Mouse (Mus musculus): ENCODE data around the gene Mthfd1l.
"Not testable (repeated sequence)": the region's sequence is repeated elsewhere in the genome, so short reads cannot be mapped to it uniquely, and the experiment has no call there.

The Mthfd1l gene

DNA sequence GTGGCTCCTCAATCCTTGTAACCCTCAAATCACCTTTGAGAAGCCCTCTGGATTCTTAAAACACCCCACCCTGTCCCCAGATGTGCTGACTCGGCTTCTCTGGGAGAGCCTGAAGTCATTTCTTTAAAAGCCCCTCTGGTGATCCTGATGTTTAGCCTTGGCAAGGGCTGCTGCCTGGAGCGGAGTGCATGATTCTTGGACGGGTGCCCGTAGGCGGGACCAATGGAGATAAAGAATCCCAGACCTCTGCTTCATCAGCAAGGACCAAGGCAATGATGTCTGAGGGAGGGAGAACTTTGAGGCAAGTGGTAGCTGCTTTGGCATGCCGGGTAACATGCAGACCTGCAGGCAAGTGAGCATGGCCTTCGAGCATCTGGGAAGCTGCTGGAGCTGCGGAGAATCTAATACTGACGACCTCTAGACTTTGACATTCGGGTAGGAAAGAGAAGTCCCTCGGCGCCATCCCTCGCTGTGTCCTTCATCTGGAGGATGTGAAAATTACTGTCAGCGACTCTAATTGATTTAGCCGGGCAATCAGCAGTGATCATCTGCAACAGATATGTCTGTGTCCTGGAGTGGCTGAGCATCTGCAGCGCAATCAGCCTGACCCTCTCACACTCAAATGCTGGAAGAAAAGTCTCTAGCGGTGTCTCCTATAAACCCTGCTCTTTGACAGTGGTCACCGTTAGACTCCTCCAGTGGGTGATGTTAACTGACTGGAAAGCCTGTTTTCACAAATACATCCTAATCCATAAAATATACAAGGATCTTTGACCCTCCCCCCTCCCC is 215.9 kb downstream of the Mthfd1l start:
- in situ Hi-C loops (cut with MboI, MseI): no loop called here

DNA sequence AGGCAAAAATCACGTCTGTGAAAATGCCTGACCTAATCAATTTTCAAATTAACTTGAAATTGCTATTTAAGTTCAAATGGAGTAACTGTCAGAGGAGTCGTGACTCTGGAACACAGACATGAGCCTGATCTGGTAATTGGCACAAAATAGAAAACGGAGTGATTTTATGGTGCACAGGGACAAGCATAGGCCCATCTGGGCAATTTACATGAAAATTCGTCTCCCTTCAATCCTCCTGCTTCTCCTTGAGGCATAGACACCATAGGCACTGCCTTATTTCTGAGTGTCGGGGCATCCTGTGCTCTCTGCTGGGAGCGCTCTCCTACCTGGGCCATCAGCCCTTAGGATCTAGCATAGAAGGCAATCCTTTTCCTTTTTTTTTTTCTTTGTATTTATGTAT is 216.5 kb downstream of the Mthfd1l start:
- in situ Hi-C loops (cut with MboI, MseI): no loop called here

- in situ Hi-C loops (cut with MboI, MseI): no loop called here
Measured at GRCm38 (mm10) chr10:4198978-4199377, 226.1 kb downstream of the Mthfd1l start.

DNA sequence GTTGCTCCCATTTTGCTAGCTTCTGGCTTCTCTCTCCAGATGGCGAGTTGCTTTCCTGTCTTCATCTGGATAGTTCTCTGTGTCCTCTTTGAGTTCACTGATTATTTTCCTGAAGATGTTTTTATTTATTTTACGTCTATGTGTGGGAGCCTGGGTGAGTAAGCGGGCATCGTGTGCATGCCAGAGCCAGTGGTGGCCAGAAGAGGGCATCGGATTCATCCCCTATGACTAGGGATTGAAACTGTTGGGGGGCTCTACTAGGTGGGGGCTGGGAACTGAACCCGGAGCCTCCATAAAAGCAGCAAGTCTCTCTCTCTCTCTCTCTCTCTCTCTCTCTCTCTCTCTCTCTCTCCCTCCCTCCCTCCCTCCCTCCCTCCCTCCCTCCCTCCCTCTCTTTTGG is 227.0 kb downstream of the Mthfd1l start:
- in situ Hi-C loops (cut with MboI, MseI): no loop called here

DNA sequence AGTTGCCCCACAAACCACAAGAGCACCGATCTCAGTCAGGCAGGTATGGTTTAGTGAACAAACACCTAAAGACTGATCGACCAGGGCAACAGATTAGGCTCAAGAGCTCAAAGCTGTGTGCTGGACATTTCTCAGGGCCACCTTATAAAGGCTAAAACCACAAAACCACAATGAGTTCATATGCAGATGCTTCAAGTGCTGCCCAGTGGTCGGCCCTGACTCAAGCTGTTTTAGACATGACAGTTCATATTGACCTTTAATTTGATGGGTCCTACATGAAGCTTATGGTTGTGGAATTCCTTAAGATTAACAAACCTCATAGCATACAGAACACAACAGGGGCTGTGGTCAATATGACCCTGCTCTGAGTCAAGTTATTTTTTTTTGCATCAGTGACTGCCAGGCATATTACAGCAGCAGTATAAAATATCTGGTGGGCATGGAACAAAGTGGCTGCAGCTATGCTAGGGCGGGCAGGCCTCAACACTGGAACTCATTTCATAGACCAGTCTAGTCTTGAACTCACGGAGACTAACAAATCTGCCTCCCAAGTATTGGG is 227.7 kb downstream of the Mthfd1l start:
- in situ Hi-C loops (cut with MboI, MseI): no loop called here

- in situ Hi-C loops (cut with MboI, MseI): no loop called here
Measured at GRCm38 (mm10) chr10:4201141-4201540, 228.2 kb downstream of the Mthfd1l start.

DNA sequence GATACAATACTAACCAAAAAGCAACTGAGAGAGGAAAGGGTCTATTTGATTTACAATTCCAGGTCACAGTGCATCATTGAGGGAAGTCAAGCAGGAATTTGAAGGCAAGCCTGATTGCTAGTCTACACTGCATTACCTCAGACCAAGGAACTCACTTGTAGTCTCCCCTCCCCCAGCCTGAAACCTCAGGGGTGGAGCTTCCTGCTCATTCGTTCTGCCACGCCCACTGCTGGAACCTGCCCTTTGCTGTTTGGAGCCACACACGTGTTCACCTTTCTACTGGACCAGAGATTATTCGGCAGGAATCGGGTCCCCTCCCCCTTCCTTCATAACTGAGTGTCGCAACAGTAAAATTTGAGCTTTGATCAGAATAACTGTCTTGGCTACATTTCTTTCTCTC is 230.7 kb downstream of the Mthfd1l start:
- in situ Hi-C loops (cut with MboI, MseI): not testable (repeated sequence)

- in situ Hi-C loops (cut with MboI, MseI): no loop called here
Measured at GRCm38 (mm10) chr10:4209040-4209439, 236.1 kb downstream of the Mthfd1l start.

DNA sequence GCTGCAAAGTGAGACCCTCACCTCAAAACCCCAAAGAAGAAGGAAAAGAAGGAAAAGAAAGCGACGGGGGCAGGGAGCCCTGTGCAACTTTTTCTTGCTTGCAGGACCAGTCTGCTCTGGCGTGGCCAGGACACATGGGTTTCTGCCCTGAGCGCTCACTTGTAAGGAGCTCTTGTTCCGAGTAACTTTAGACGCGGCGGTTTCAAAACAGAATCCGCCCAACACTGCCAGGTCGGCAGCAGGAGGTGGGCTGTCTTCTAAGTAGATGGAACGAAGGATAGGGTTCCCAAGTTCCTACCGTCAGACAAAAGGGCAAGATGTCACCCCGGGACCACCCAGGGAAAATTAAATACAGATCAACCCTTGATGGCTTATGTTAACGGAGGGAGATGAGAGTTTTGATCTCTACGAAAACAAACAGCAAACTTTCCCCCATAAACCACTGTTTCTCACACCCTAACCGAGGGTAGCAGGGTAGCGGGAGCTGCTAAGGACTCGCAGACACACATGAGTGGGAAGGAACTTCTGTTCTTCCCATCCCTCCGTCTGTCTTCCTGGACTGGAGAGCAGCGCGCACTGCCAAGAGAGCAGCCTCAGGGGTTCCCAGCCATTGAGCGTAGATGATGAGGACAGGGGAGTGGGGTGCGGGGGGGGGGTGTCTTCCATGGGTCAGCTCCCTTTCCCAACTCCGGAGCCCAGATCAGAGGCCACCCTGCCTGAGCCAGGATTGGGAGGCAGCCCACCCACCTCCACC is 237.6 kb downstream of the Mthfd1l start:
- in situ Hi-C loops (cut with MboI, MseI): no loop called here

DNA sequence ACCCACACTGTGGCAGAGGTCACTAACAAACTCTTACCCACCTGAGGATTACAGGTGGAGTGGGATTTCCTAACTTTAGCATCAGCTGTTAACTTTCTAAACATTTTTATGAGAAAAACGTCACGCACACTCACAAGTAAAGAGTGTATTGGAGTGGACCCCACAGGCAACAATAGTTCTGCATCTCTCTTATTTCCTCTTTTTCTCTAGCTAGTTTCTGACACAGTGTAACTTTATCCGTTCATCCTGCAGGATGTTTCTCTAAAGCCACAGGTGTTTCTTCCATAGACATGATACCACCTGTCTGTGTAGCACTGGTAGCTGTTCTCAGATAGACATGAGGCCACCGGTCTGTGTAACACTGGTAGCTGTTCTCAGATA is 238.1 kb downstream of the Mthfd1l start:
- in situ Hi-C loops (cut with MboI, MseI): no loop called here
